Mouse (Mus musculus) kidney, adult 2 months (tissue): Measurements from ENCODE around the gene Klhl12. TPM values are rescaled to one million over a fixed set of nuclear protein-coding genes. Genes with fewer than 3 reads are reported as not detected.

Experiments
- DNase-seq: peaks from one replicate; pipeline ENCODE4 v3.0.0; 2021
- H3K27ac ChIP-seq: fragments of 200-500 bp; 2 replicates; pipeline ENCODE4 v1.5.1; 2012; ENCODE audit warnings: low read depth, low read length, control low read depth, inconsistent platforms; ENCODE audit not compliant: insufficient read depth
- H3K27me3 ChIP-seq: fragments of 200-500 bp; replicated peaks from 2 replicates; pipeline ENCODE4 v1.6.1; 2012; ENCODE audit warnings: mild to moderate bottlenecking, moderate library complexity, low read length, inconsistent platforms; ENCODE audit not compliant: control insufficient read depth, insufficient read depth
- H3K36me3 ChIP-seq: fragments of 200-500 bp; 2 replicates; pipeline ENCODE4 v1.6.1; 2012; ENCODE audit warnings: mild to moderate bottlenecking, moderate library complexity, low read length, inconsistent platforms; ENCODE audit not compliant: control insufficient read depth, insufficient read depth
- H3K4me1 ChIP-seq: fragments of 200-500 bp; 2 replicates; pipeline ENCODE4 v1.6.1; 2011; ENCODE audit warnings: low read length; ENCODE audit not compliant: control insufficient read depth, insufficient read depth
- H3K4me3 ChIP-seq: fragments of 200-500 bp; 2 replicates; pipeline ENCODE4 v1.5.1; 2011; ENCODE audit warnings: mild to moderate bottlenecking, low read depth, low read length, control low read depth; ENCODE audit not compliant: insufficient read depth
- CTCF ChIP-seq: fragments of 200-500 bp; conservative IDR thresholded peaks from 2 replicates; pipeline ENCODE4 v1.5.1; 2011; ENCODE audit warnings: low read depth, mild to moderate bottlenecking, control low read depth, low read length, moderate library complexity, mixed read lengths; ENCODE audit not compliant: insufficient read depth, insufficient read length
- POLR2A ChIP-seq: fragments of 200-500 bp; IDR thresholded peaks from one replicate; pipeline ENCODE4 v1.6.1; 2011; ENCODE audit warnings: low read depth, low read length, control low read depth
- WGBS: fragments of 180-500 bp; shearing (Covaris S2); methylation state at CpG from one replicate; pipeline ENCODE4 v1.1.7; 2018; 5-methylcytosine and 5-hydroxymethylcytosine counted together
- polyA plus RNA-seq: library from polyadenylated mRNA; depleted of rRNA; stranded (reverse); fragments of >200 nt; gene quantifications from 2 replicates; pipeline ENCODE4 v1.2.3, GENCODE M21; 2012; rRNA removed

Klhl12 gene
- polyA plus RNA-seq, 1 experiment: 9.6 TPM

- Histone ChIP-seq H3K27me3 (no peaks in the 10 kb centered on the region), H3K4me1 (no peaks in the 10 kb centered on the region), H3K36me3 (no peaks in the 10 kb centered on the region), H3K4me3 (no peak overlapping the region), H3K27ac (no peak overlapping the region)
- 78% methylated on average over 3 of the region's 3 CpGs for WGBS
- TF ChIP-seq POLR2A (no peak), CTCF (no peak)
- no peak for DNase-seq
Observed at GRCm38 (mm10) chr1:134535513-134535912, 80.2 kb downstream of the Klhl12 start.

GRCm38 (mm10) chr1:134540610-134541009 is 85.3 kb downstream of the Klhl12 start:
- WGBS: 93% methylated on average over 10 of the region's 10 CpGs
- TF ChIP-seq CTCF (no peak), POLR2A (no peak)
- Histone ChIP-seq H3K27me3 (no peaks in the 10 kb centered on the region), H3K4me3 (no peak overlapping the region), H3K4me1 (no peaks in the 10 kb centered on the region), H3K36me3 (no peaks in the 10 kb centered on the region), H3K27ac (no peak overlapping the region)
- DNase-seq: no peak

Other genes starting within 250 kb of the Klhl12 start
- 13.5 and 16.6 TPM in 2 replicates for gene Adora1, start 220.1 kb upstream of the Klhl12 start, polyA plus RNA-seq
- gene Myog, start 165.5 kb upstream of the Klhl12 start, polyA plus RNA-seq: 0.09 TPM in 1 of 2 replicates, not detected in the other
- 3.6 and 4.2 TPM in 2 replicates for gene Ppfia4, start 122.6 kb upstream of the Klhl12 start, polyA plus RNA-seq
- gene Tmem183a, start 93.6 kb upstream of the Klhl12 start, polyA plus RNA-seq: 84.0 and 100 TPM in 2 replicates
- 0.06 TPM in 1 of 2 replicates, not detected in the other for gene 4933406M09Rik, start 69.6 kb upstream of the Klhl12 start, polyA plus RNA-seq
- gene Cyb5r1, start 50.0 kb upstream of the Klhl12 start, polyA plus RNA-seq: 41.9 and 56.8 TPM in 2 replicates
- gene Adipor1, start 40.2 kb upstream of the Klhl12 start, polyA plus RNA-seq: 113 and 119 TPM in 2 replicates
- gene Rabif, start 39.1 kb downstream of the Klhl12 start, polyA plus RNA-seq: 16.1 and 17.9 TPM in 2 replicates
- 0.11 TPM in 1 of 2 replicates, not detected in the other for gene Mgat4e, start 94.2 kb downstream of the Klhl12 start, polyA plus RNA-seq
- 6.1 and 6.2 TPM in 2 replicates for gene Kdm5b, start 104.6 kb downstream of the Klhl12 start, polyA plus RNA-seq
- gene Syt2, start 191.1 kb downstream of the Klhl12 start, polyA plus RNA-seq: 0.10 and 1.1 TPM in 2 replicates